Mouse (Mus musculus) G1E (cell line): ENCODE results near the gene Pbx1.

ENCODE experiments used
- CTCF ChIP-seq: IDR thresholded peaks from 2 replicates; pipeline ENCODE4 v1.5.1; 2012; ENCODE audit warnings: low read depth, low read length, inconsistent platforms, mixed read lengths
- GATA1 ChIP-seq: IDR thresholded peaks from 2 replicates; pipeline ENCODE4 v1.6.1; 2012; ENCODE audit warnings: borderline replicate concordance, low read length, inconsistent platforms, mixed read lengths

DNA sequence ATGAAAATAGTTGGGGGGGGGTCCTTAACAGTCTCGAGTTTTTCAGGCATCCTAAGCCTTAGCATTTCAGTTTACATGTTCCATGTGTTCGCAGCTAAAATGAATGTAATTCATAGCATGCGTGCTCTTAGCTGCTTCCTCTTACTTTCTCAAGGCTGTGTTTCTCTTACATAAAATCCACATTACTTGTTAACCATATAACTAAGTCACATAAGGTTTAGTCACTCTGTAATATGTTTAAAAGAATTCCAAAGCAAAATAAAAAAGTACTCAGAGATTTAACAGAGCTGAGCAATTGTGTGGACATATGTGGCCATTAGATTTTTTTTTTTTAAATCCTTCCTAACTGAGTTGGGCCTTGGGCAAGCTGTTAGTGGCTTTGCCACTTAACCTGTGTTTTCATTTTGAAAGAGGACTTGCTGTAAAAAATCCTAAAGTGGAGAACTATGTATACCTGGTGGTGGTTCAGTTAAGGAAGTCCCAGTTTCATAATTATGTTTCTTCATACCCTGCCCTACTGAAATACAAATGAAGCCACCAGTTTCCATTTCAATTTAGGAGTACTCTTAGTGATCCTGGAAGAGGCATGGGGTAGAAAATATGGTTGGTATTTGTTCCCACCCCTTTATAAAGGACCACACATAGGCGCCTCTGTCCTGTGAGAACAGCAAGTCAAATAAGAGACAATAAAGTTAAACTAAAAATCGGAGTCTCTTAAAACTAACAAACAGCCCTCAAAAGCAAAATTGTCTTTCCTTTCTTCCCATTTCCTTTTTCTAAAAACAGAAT, 2.0 kb downstream of the Pbx1 start:
- TF ChIP-seq CTCF, result no peak
- no peak for TF ChIP-seq GATA1
